Mouse (Mus musculus) hindbrain, embryonic 16.5 days (tissue): Measurements from ENCODE around the gene Izumo4. TPM values are rescaled to one million over a fixed set of nuclear protein-coding genes. Genes with fewer than 3 reads are reported as not detected.
A peak's percentile ranks its signal among the peaks of the same experiment; 100 is the strongest.

ENCODE experiments used
- ATAC-seq: fragments of 200-750 bp; cut with Nextera tagmentation; 2 replicates; pipeline ENCODE4 v1.8.0; 2017; ENCODE audit warnings: moderate TSS enrichment, moderate library complexity
- H3K27ac ChIP-seq: fragments of 300-500 bp; sonication (generic); 2 replicates; pipeline ENCODE4 v1.5.1; 2014; ENCODE audit warnings: low read depth, mild to moderate bottlenecking, control low read depth, low read length, moderate library complexity
- H3K27me3 ChIP-seq: fragments of 300-500 bp; sonication (generic); replicated peaks from 2 replicates; pipeline ENCODE4 v1.6.1; 2014; ENCODE audit warnings: low read length; ENCODE audit not compliant: control insufficient read depth, insufficient read depth
- H3K36me3 ChIP-seq: fragments of 300-500 bp; sonication (generic); 2 replicates; pipeline ENCODE4 v1.6.1; 2014; ENCODE audit warnings: mild to moderate bottlenecking, low read length, moderate library complexity, mixed read lengths; ENCODE audit not compliant: control insufficient read depth, insufficient read depth
- H3K4me1 ChIP-seq: fragments of 300-500 bp; sonication (generic); 2 replicates; pipeline ENCODE4 v1.6.1; 2014; ENCODE audit warnings: low read depth, low read length; ENCODE audit not compliant: control insufficient read depth, insufficient read depth
- H3K4me2 ChIP-seq: fragments of 300-500 bp; sonication (generic); 2 replicates; pipeline ENCODE4 v1.6.1; 2014; ENCODE audit warnings: mild to moderate bottlenecking, low read length, control low read depth, moderate library complexity
- H3K4me3 ChIP-seq: fragments of 300-500 bp; sonication (generic); 2 replicates; pipeline ENCODE4 v1.5.1; 2014; ENCODE audit warnings: mild to moderate bottlenecking, low read length, control low read depth, moderate library complexity
- H3K9ac ChIP-seq: fragments of 300-500 bp; sonication (generic); 2 replicates; pipeline ENCODE4 v1.6.1; 2014; ENCODE audit warnings: low read depth, mild to moderate bottlenecking, control low read depth, low read length, moderate library complexity
- H3K9me3 ChIP-seq: fragments of 300-500 bp; sonication (generic); 2 replicates; pipeline ENCODE4 v1.6.1; 2014; ENCODE audit warnings: mild to moderate bottlenecking, low read length, moderate library complexity; ENCODE audit not compliant: control insufficient read depth
- WGBS: fragments of 180-500 bp; shearing (Covaris S2); extraction: QIAGEN DNeasy Blood & Tissue Kit; methylation state at CpG from one replicate; pipeline ENCODE4 v1.1.7; 2014; 5-methylcytosine and 5-hydroxymethylcytosine counted together
- polyA plus RNA-seq: library from polyadenylated mRNA; unstranded; fragments of >200 nt; fragmentation: Nextera tagmentation; extraction: Ambion mirVana; gene quantifications from 2 replicates; pipeline ENCODE4 v1.2.1, GENCODE M21; 2015

Gene Izumo4
- polyA plus RNA-seq, 1 experiment from 2014 or later, result 50.4 TPM

DNA sequence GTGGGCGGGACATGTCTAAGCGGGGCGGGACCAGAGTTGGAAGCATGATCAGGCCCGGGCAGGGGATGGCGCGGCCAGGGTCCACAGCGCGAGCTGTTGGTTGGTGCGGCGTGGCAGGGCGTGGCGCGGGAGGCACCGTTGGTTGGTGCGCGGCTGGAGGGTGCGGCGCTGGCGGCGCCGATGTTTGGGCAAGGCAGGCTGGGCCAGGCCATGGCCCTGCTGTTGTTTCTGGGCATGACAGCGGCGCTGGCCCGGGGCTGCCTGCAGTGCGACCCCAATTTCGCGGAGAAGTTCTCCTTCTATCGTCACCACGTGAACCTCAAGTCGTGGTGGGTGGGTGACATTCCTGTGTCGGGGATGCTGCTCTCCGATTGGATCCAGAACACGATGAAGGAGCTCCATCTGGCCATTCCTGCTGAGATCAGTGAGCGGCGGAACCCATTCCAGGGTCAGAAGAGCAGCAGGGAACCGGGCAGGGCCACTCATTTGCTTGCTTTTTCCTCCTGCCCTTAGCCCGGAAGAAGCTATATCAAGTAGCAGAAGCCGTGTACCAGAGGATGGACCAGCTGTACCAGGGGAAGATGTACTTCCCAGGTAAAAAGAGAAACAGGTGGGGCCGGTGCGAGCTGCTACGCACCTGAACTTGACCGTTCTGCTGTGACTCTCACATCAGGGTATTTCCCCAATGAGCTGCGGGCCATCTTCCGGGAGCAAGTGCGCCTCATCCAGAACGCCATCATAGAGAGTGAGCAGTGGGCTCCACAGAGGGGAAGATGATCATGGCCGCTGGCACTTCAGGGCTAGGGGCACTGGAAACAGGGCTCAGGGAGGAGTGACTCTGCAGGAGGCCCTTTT lies 779 bp downstream of the Izumo4 start:
- Histone ChIP-seq H3K4me3 (peak overlapping the region; percentile 61), H3K4me2 (peak overlapping the region; percentile 84), H3K27ac (peak overlapping the region; percentile 82), H3K9ac (peak overlapping the region; percentile 77), H3K36me3 (peaks cover 4% of the 10 kb centered on the region), H3K9me3 (no peaks in the 10 kb centered on the region), H3K27me3 (no peaks in the 10 kb centered on the region), H3K4me1 (peaks cover 40% of the 10 kb centered on the region)
- peak; percentile 86 for ATAC-seq
- 1% methylated on average over 47 of the region's 47 CpGs for WGBS

DNA sequence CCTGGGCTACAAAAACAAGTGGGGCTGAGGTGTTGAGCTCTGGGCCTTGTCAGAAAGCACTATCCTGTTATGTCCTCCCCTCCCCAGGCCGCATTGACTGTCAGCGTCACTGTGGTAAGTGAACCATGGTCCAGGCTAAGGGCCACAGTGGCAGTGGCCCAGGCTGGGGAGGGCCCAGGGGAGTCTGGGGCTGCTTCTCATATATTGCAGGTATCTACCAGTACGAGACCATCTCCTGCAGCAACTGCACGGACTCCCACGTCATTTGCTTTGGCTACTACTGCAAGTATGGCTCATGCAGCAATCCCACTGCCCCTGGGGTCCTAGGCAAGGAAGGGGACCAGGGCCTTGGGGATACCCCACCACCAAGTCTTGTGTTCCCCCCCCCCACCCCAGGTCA lies 1.7 kb downstream of the Izumo4 start:
- WGBS, result 81% methylated on average over 5 of the region's 5 CpGs
- no peaks in the 10 kb centered on the region for H3K9me3 ChIP-seq
- ATAC-seq, result no peak
- peak overlapping the region; percentile 84 for H3K4me2 ChIP-seq
- H3K4me3 ChIP-seq, result peak overlapping the region; percentile 61
- no peaks in the 10 kb centered on the region for H3K27me3 ChIP-seq
- H3K27ac ChIP-seq, result no peak overlapping the region
- H3K36me3 ChIP-seq, result peaks cover 12% of the 10 kb centered on the region
- H3K4me1 ChIP-seq, result peaks cover 33% of the 10 kb centered on the region
- 0 out of 2 replicates have a peak overlapping the region, but pooled peaks have one; percentile 1 for H3K9ac ChIP-seq

DNA sequence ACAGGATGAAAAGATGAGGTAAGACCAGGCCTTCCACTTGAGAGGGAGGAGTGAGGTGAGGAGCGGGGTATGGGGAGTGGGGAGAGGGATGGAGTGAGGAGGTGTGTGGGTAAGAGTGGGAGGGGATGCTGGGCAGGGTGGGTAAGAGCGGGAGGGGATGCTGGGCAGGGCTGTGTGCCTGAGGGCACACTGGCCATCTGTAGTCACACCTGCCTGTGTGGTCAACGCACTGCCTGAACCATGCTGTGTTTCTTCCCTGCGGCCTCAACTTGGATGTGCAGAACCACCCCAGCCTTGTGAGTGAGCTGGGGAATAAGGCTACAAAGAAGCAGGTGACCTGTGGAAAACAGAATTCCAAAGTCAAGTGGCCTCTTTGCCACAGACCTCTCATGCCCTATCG lies 2.4 kb downstream of the Izumo4 start:
- H3K4me2 ChIP-seq, result no peak overlapping the region
- 85% methylated on average over 5 of the region's 5 CpGs for WGBS
- H3K36me3 ChIP-seq, result peaks cover 20% of the 10 kb centered on the region
- no peak overlapping the region for H3K27ac ChIP-seq
- no peak overlapping the region for H3K9ac ChIP-seq
- H3K9me3 ChIP-seq, result no peaks in the 10 kb centered on the region
- peaks cover 30% of the 10 kb centered on the region for H3K4me1 ChIP-seq
- no peak for ATAC-seq
- no peak overlapping the region for H3K4me3 ChIP-seq
- no peaks in the 10 kb centered on the region for H3K27me3 ChIP-seq

DNA sequence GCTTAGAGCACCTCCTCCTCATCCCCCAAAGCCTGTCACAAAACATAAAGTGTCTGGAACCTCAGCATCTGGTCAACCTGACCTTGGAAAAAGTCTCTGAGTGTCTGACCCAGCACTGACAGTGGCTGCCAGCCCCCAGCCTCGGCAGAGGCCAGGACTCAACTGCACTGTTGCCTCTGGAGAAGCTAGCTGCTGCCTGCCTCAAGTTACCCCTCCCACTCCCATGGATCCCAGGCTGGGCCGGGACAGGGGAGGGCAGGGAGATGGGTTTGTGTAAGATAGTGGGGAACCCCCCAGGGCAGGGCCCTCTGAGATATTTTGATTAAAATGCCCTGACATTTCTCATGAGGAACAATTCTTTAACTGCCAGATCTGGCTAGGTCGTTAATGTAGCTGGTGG lies 3.0 kb downstream of the Izumo4 start:
- Histone ChIP-seq H3K36me3 (peaks cover 26% of the 10 kb centered on the region), H3K4me1 (peaks cover 26% of the 10 kb centered on the region), H3K4me2 (no peak overlapping the region), H3K9me3 (no peaks in the 10 kb centered on the region), H3K27me3 (no peaks in the 10 kb centered on the region), H3K27ac (no peak overlapping the region), H3K9ac (no peak overlapping the region), H3K4me3 (no peak overlapping the region)
- ATAC-seq, result no peak
- 67% methylated on average over 3 of the region's 3 CpGs for WGBS

DNA sequence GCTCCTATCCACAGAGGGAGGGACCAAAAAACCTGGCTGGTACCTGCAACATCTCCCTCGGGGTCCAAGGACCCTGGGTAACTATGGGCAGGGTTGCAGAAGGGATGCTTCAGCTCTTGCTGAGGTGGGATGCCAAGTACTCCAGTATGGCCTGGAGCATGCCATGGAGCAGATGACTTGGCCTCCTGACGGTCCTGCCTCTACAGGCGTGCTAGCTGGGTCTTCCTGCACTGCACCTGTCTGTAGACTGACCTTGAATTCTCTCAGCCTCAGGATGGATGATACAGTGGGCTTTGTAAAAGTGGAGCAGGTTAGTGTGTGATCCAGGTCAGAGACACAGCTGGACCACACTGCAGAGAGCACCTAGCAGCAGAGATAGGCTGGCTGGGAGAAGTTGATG lies 3.5 kb downstream of the Izumo4 start:
- no peak for ATAC-seq
- no peak overlapping the region for H3K4me2 ChIP-seq
- no peak overlapping the region for H3K4me3 ChIP-seq
- no peak overlapping the region for H3K9ac ChIP-seq
- H3K36me3 ChIP-seq, result peaks cover 30% of the 10 kb centered on the region
- no peaks in the 10 kb centered on the region for H3K9me3 ChIP-seq
- H3K27me3 ChIP-seq, result no peaks in the 10 kb centered on the region
- H3K27ac ChIP-seq, result no peak overlapping the region
- H3K4me1 ChIP-seq, result peaks cover 22% of the 10 kb centered on the region
- 83% methylated on average over 3 of the region's 3 CpGs for WGBS

DNA sequence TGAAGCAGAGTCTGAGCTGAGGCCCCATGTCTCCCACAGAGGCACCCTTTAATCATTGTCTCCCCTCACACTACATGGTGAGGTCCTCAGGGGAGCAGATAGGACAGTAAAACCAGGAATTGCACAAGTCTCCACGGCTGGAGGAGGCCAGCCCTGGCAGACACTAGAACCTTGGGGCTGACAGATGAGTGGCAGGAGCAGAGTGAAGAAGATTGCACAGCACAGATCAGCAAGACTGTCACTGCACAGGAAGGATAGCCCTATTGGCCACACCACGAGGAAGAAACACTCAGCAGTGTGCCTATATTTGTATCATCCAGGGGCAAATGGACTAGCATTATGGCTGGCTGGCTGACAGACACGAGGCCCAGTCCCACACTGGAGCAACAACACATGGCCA lies 8.8 kb downstream of the Izumo4 start:
- H3K27me3 ChIP-seq, result no peaks in the 10 kb centered on the region
- H3K36me3 ChIP-seq, result peaks cover 77% of the 10 kb centered on the region
- no peak overlapping the region for H3K9ac ChIP-seq
- H3K4me1 ChIP-seq, result no peaks in the 10 kb centered on the region
- 91% methylated on average over 3 of the region's 3 CpGs for WGBS
- H3K9me3 ChIP-seq, result no peaks in the 10 kb centered on the region
- H3K27ac ChIP-seq, result no peak overlapping the region
- H3K4me2 ChIP-seq, result no peak overlapping the region
- ATAC-seq, result no peak
- H3K4me3 ChIP-seq, result no peak overlapping the region

DNA sequence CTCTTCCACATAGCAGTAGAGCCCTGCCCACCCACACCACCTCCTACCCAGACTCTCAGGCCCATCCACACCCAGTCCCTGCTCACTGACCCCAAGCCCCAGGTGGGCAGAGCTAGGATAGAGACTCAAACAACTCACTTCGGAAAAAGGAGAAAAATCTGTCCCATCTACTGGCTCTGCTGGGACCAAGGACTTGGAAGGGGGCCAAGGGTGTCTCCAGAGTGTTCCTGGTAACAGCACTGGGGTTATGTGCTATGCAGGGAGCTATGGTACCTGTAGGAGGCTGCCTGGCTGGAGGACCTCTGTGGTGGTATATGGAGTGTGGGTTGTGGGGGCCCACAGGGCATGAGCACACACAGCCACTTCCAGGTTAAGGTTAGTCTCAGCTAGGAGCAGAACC lies 15.3 kb downstream of the Izumo4 start:
- Histone ChIP-seq H3K9ac (no peak overlapping the region), H3K9me3 (no peaks in the 10 kb centered on the region), H3K27me3 (no peaks in the 10 kb centered on the region), H3K36me3 (peaks cover 86% of the 10 kb centered on the region), H3K4me2 (no peak overlapping the region), H3K27ac (no peak overlapping the region), H3K4me1 (no peaks in the 10 kb centered on the region), H3K4me3 (no peak overlapping the region)
- ATAC-seq, result no peak
- 79% methylated on average over 1 of the region's 1 CpGs for WGBS

DNA sequence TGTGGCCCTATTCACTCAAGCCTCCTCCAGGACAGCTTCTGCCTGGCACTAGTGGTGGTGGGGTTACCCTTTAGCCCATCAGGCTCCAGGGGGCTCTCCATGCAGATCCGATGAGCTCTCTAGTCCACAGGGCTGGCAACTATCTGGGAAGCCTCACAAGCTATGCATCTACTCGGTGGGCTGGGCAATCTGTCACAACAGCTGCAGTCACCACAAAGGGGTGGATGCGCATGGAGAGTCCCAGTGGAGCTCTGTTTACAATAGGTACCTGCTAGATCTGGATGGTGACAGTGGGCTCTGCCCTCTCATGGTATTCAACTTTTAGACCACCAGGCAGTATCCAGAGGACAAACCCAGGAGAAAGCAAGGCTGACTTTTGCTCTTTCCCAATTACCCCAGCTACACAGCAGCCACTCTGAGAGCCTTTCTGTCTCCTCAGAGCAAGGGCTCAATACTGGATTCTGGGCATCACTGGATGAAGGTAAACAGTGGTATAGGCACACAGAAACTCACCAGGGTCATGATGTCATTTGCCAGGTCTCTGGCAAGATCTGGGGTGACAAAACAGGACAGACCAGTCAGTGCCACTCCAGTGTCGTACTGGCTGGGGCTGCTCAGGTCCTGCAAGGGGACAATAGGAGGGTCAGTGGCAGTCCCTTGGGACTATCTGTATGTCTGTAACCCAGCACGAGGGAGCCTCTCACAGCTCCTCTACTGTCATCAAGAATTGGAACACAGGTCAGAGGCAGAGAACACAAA lies 25.6 kb downstream of the Izumo4 start:
- no peak for ATAC-seq
- Histone ChIP-seq H3K27me3 (no peaks in the 10 kb centered on the region), H3K9me3 (no peaks in the 10 kb centered on the region), H3K4me1 (no peaks in the 10 kb centered on the region), H3K4me2 (no peak overlapping the region), H3K9ac (no peak overlapping the region), H3K4me3 (no peak overlapping the region), H3K27ac (no peak overlapping the region), H3K36me3 (peaks cover 62% of the 10 kb centered on the region)
- WGBS, result 80% methylated on average over 5 of the region's 5 CpGs

DNA sequence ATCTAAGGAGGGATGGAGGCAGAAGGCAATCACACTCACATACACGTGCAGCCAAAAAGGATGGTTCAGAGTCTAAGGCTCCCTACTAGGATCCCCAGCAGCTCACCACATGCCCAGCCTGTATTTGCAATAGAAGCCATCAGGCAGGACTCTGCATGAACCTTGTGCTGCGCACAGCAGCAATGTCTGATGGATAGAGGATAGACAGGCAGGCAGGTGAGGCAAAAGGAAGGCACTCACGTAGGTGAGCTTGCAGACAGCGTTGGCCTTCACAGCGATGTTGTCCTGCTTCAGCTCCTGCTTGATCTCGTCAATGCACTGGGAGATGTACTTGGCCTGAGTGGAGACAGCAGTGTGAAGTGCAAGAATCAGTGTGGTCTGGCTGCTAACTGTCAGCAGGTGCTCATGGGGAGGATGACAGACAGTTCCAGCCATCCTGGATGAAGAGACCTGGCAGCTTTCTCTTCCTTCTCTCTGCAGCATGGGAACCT lies 30.7 kb downstream of the Izumo4 start:
- H3K4me1 ChIP-seq, result peaks cover 5% of the 10 kb centered on the region
- H3K4me2 ChIP-seq, result no peak overlapping the region
- no peak overlapping the region for H3K4me3 ChIP-seq
- H3K9me3 ChIP-seq, result no peaks in the 10 kb centered on the region
- no peak overlapping the region for H3K27ac ChIP-seq
- 90% methylated on average over 6 of the region's 6 CpGs for WGBS
- ATAC-seq, result no peak
- H3K27me3 ChIP-seq, result no peaks in the 10 kb centered on the region
- H3K9ac ChIP-seq, result no peak overlapping the region
- H3K36me3 ChIP-seq, result peaks cover 35% of the 10 kb centered on the region
